10 mouse cellular contexts compared by ENCODE assay signal in genomic region chr6:71398829-71399609, GRCm38 (mm10). TPM values are rescaled to one million over a fixed set of nuclear protein-coding genes. Genes with fewer than 3 reads are reported as not detected.
A peak's percentile ranks its signal among the peaks of the same experiment; 100 is the strongest.
DNase-seq lines count a peak whose midpoint lies in the region; ATAC-seq and TF ChIP-seq lines count a peak whose summit lies in the region.
"Had no signal": no experiment of that assay in that cellular context is flagged by ENCODE, and none has a peak within 500 bp of the region (broad histone marks: within the 10 kb centered on the region; RNA-seq: fewer than 3 reads in every experiment).

No protein-coding gene starts in this region.

- H3K4me2 ChIP-seq in kidney, embryonic 14.5 days (replicated peaks; ENCODE audit: low read depth, low read length), result no peak overlapping the region
- no peak overlapping the region for H3K4me2 ChIP-seq in embryonic facial prominence, embryonic 14.5 days (ENCODE audit: low read depth, low read length)
- H3K4me2 ChIP-seq in midbrain, embryonic 14.5 days (ENCODE audit: low read length), result no peak overlapping the region
- H3K4me2 ChIP-seq: liver, embryonic 13.5 days had no signal

- no peak overlapping the region for H3K27ac ChIP-seq in kidney, embryonic 14.5 days (ENCODE audit: low read depth, low read length)
- no peak overlapping the region for H3K27ac ChIP-seq in MEL (ENCODE audit: control insufficient read depth, low read depth, low read length)
- H3K27ac ChIP-seq in embryonic facial prominence, embryonic 14.5 days (replicated peaks; ENCODE audit: low read depth, low read length), result no peak overlapping the region
- H3K27ac ChIP-seq in midbrain, embryonic 14.5 days (replicated peaks; ENCODE audit: low read depth, low read length), result no peak overlapping the region
- H3K27ac ChIP-seq: liver, embryonic 13.5 days had no signal

- no peaks in the 10 kb centered on the region for H3K79me2 ChIP-seq in MEL (ENCODE audit: control insufficient read depth, insufficient read depth, low read length, poor library complexity)

- no peak overlapping the region for H3K4me3 ChIP-seq in kidney, embryonic 14.5 days (ENCODE audit: low read length)
- H3K4me3 ChIP-seq in MEL (ENCODE audit: control insufficient read depth in 1 of 2, insufficient read depth in 1 of 2, low read depth in 2 of 2, low read length in 2 of 2), result no peak overlapping the region
- no peak overlapping the region for H3K4me3 ChIP-seq in embryonic facial prominence, embryonic 14.5 days (ENCODE audit: low read depth, low read length)
- H3K4me3 ChIP-seq in midbrain, embryonic 14.5 days (replicated peaks; ENCODE audit: low read depth, low read length), result no peak overlapping the region
- H3K4me3 ChIP-seq: erythroblast, embryonic 14.5 days; liver, embryonic 13.5 days had no signal

- peak; percentile 26 for DNase-seq in kidney, postnatal 10 days
- peak; percentile 69 for DNase-seq in CD4-positive, CD25-positive, alpha-beta regulatory T cell, adult 2 months (ENCODE audit: low read depth, low spot score)
- peak; percentile 63 for DNase-seq in MEL (ENCODE audit: low read depth, low spot score)
- DNase-seq in embryonic facial prominence, embryonic 14.5 days (ENCODE audit: low spot score), result peak; percentile 31
- peak; percentile 84 for DNase-seq in midbrain, embryonic 14.5 days
- DNase-seq in spleen, postnatal 14 days (ENCODE audit: low spot score in 2 of 2), result no peak
- no peak for DNase-seq in right cerebral cortex, postnatal 25 days
- DNase-seq: liver, embryonic 13.5 days had no signal

- H3K9ac ChIP-seq in kidney, embryonic 14.5 days (ENCODE audit: low read depth, low read length), result no peak overlapping the region
- H3K9ac ChIP-seq in MEL (ENCODE audit: control insufficient read depth, low read depth, low read length, poor library complexity, severe bottlenecking), result no peak overlapping the region
- H3K9ac ChIP-seq in embryonic facial prominence, embryonic 14.5 days (ENCODE audit: low read depth, low read length), result no peak overlapping the region
- H3K9ac ChIP-seq in midbrain, embryonic 14.5 days (replicated peaks; ENCODE audit: low read length), result no peak overlapping the region
- H3K9ac ChIP-seq: liver, embryonic 13.5 days had no signal

- peaks cover 31% of the 10 kb centered on the region; the same call in 1 of the 2 replicates for H3K36me3 ChIP-seq in kidney, embryonic 14.5 days (ENCODE audit: control insufficient read depth, insufficient read depth, low read length)
- no peaks in the 10 kb centered on the region for H3K36me3 ChIP-seq in MEL (ENCODE audit: control insufficient read depth in 1 of 2, insufficient read depth in 2 of 2, low read length in 2 of 2)
- H3K36me3 ChIP-seq in embryonic facial prominence, embryonic 14.5 days (ENCODE audit: control insufficient read depth, insufficient read depth, low read length), result peaks cover 30% of the 10 kb centered on the region
- H3K36me3 ChIP-seq in midbrain, embryonic 14.5 days (ENCODE audit: control insufficient read depth, insufficient read depth, low read length), result peaks cover 27% of the 10 kb centered on the region

- no peak for TF ChIP-seq EP300 in MEL (IDR thresholded peaks at IDR 0.05; ENCODE audit: low read depth in 1 of 2, low read length in 2 of 2)

- H3K4me1 ChIP-seq in kidney, embryonic 14.5 days (ENCODE audit: control insufficient read depth, insufficient read depth, low read length), result no peaks in the 10 kb centered on the region
- H3K4me1 ChIP-seq in MEL (ENCODE audit: control insufficient read depth in 1 of 2, insufficient read depth in 2 of 2, low read length in 2 of 2), result no peaks in the 10 kb centered on the region
- H3K4me1 ChIP-seq in embryonic facial prominence, embryonic 14.5 days (ENCODE audit: control insufficient read depth, insufficient read depth, low read length), result no peaks in the 10 kb centered on the region
- H3K4me1 ChIP-seq in midbrain, embryonic 14.5 days (ENCODE audit: control insufficient read depth, insufficient read depth, low read length), result no peaks in the 10 kb centered on the region
- H3K4me1 ChIP-seq: liver, embryonic 13.5 days had no signal

- H3K9me3 ChIP-seq in kidney, embryonic 14.5 days (ENCODE audit: control insufficient read depth, low read length), result no peaks in the 10 kb centered on the region
- H3K9me3 ChIP-seq in MEL (replicated peaks; ENCODE audit: insufficient read depth, low read length), result no peaks in the 10 kb centered on the region
- H3K9me3 ChIP-seq in embryonic facial prominence, embryonic 14.5 days (ENCODE audit: control insufficient read depth, low read length), result no peaks in the 10 kb centered on the region
- H3K9me3 ChIP-seq in midbrain, embryonic 14.5 days (ENCODE audit: control insufficient read depth, low read length), result no peaks in the 10 kb centered on the region
- H3K9me3 ChIP-seq: liver, embryonic 13.5 days had no signal

- TF ChIP-seq CTCF in MEL (IDR thresholded peaks at IDR 0.05 in 2 of 3, conservative IDR thresholded peaks at IDR 0.05 in 1 of 3; ENCODE audit: control insufficient read depth in 1 of 3, insufficient read depth in 1 of 3, low read depth in 2 of 3, low read length in 3 of 3, poor library complexity in 1 of 3, severe bottlenecking in 1 of 3), result peak in 2 of 3 experiments; percentile 51 to 79; a peak in 4 of 6 replicates

- no peak for TF ChIP-seq POLR2A in MEL (IDR thresholded peaks at IDR 0.05; ENCODE audit: control insufficient read depth in 1 of 2, insufficient read depth in 1 of 2, low read depth in 1 of 2, low read length in 2 of 2, poor library complexity in 1 of 2)

- 85% methylated on average over 4 of the region's 4 CpGs for WGBS in kidney, embryonic 14.5 days
- 81% methylated on average over 4 of the region's 4 CpGs for WGBS in embryonic facial prominence, embryonic 14.5 days
- WGBS in midbrain, embryonic 14.5 days, result 87% methylated on average over 4 of the region's 4 CpGs

- TF ChIP-seq RAD21 in MEL (IDR thresholded peaks at IDR 0.05; ENCODE audit: low read depth, low read length), result peak; percentile 80

- no peaks in the 10 kb centered on the region for H3K27me3 ChIP-seq in kidney, embryonic 14.5 days (ENCODE audit: control insufficient read depth, insufficient read depth, low read length)
- H3K27me3 ChIP-seq in MEL (ENCODE audit: control insufficient read depth in 1 of 2, insufficient read depth in 2 of 2, low read length in 2 of 2), result no peaks in the 10 kb centered on the region
- no peaks in the 10 kb centered on the region for H3K27me3 ChIP-seq in embryonic facial prominence, embryonic 14.5 days (replicated peaks; ENCODE audit: control insufficient read depth, insufficient read depth, low read length)
- no peaks in the 10 kb centered on the region for H3K27me3 ChIP-seq in midbrain, embryonic 14.5 days (ENCODE audit: control insufficient read depth, insufficient read depth, low read length)
- H3K27me3 ChIP-seq: liver, embryonic 13.5 days had no signal

- ATAC-seq in kidney, embryonic 14.5 days (ENCODE audit: low FRiP score, low TSS enrichment), result no peak
- ATAC-seq in embryonic facial prominence, embryonic 14.5 days (ENCODE audit: low read depth), result no peak
- no peak for ATAC-seq in midbrain, embryonic 14.5 days (ENCODE audit: low FRiP score, low TSS enrichment)

TF ChIP-seq in MEL, 35 proteins besides CTCF, POLR2A, EP300 and RAD21:
- TF ChIP-seq ZC3H11A (IDR thresholded peaks at IDR 0.05; ENCODE audit: low read depth, low read length), result peak; percentile 62
- no peak for TF ChIP-seq TCF12 (IDR thresholded peaks at IDR 0.05; ENCODE audit: low read depth, low read length)
- no peak for TF ChIP-seq MAFK (IDR thresholded peaks at IDR 0.05; ENCODE audit: borderline replicate concordance, low read depth, low read length)
- TF ChIP-seq SMC3 (IDR thresholded peaks at IDR 0.05; ENCODE audit: low read depth, low read length), result peak; percentile 84

RNA-seq across cellular contexts. Expression of gene Cd8a, which starts 25.8 kb away (rescaled TPM):
- not detected in 2 replicates for polyA plus RNA-seq in kidney, embryonic 14.5 days (2014; fragmentation: Nextera tagmentation; extraction: Ambion mirVana)
- not detected in 2 replicates for total RNA-seq in MEL (2012; rRNA removed)
- not detected for polyA plus RNA-seq in MEL (2012; ENCODE audit: insufficient read depth in 1 of 2, insufficient read length in 2 of 2, low read depth in 1 of 2, low replicate concordance in 2 of 2, missing spikeins in 1 of 2)
- not detected in 2 replicates for polyA plus RNA-seq in embryonic facial prominence, embryonic 14.5 days (2014; fragmentation: Nextera tagmentation; extraction: Ambion mirVana)
- polyA plus RNA-seq in midbrain, embryonic 14.5 days (2014; fragmentation: Nextera tagmentation; extraction: Ambion mirVana), result not detected in 2 replicates
- polyA plus RNA-seq: erythroblast, embryonic 14.5 days; liver, embryonic 13.5 days had no signal

RNA-seq across cellular contexts. Expression of gene Rmnd5a, which starts 41.4 kb away (rescaled TPM):
- 11.2 and 13.0 TPM in 2 replicates for polyA plus RNA-seq in kidney, embryonic 14.5 days (2014; fragmentation: Nextera tagmentation; extraction: Ambion mirVana)
- total RNA-seq in MEL (2012; rRNA removed), result 22.2 and 22.6 TPM in 2 replicates
- 100 to 1,000 TPM in 1 of 2 experiments, 10 to 100 TPM in 1; 23.3 to 497 TPM for polyA plus RNA-seq in MEL (2012; ENCODE audit: insufficient read depth in 1 of 2, insufficient read length in 2 of 2, low read depth in 1 of 2, low replicate concordance in 2 of 2, missing spikeins in 1 of 2)
- 8.3 and 9.6 TPM in 2 replicates for polyA plus RNA-seq in embryonic facial prominence, embryonic 14.5 days (2014; fragmentation: Nextera tagmentation; extraction: Ambion mirVana)
- 5.5 and 6.7 TPM in 2 replicates for polyA plus RNA-seq in midbrain, embryonic 14.5 days (2014; fragmentation: Nextera tagmentation; extraction: Ambion mirVana)

Comparison
In these comparisons a context has a peak if more than half of its experiments do, and no peak if none do; other contexts are left out.
1. DNase-seq: peak in kidney, postnatal 10 days (single experiment), CD4-positive, CD25-positive, alpha-beta regulatory T cell, adult 2 months (single experiment), MEL (single experiment), embryonic facial prominence, embryonic 14.5 days (single experiment) and midbrain, embryonic 14.5 days (single experiment); none in spleen, postnatal 14 days (0 of 2) and right cerebral cortex, postnatal 25 days (single experiment).